Mouse (Mus musculus): ENCODE measurements around the gene Atrip. TPM values are rescaled to one million over a fixed set of nuclear protein-coding genes. Genes with fewer than 3 reads are reported as not detected.

Gene Atrip
- total RNA-seq, 4 experiments from 2014 or later, result 26.3 to 31.2 (median 28.3) TPM

- peak; percentile 82 to 88 for DNase-seq (ENCODE audit: low spot score in 2 of 2)
Measured at GRCm38 (mm10) chr9:109097831-109098230, 23.9 kb upstream of the Atrip start.

- DNase-seq (ENCODE audit: low spot score in 2 of 2), result no peak
Measured at GRCm38 (mm10) chr9:109097291-109097690, 23.4 kb upstream of the Atrip start.

- DNase-seq (ENCODE audit: low spot score in 2 of 2), result no peak
Measured at GRCm38 (mm10) chr9:109096856-109097255, 22.9 kb upstream of the Atrip start.

GRCm38 (mm10) chr9:109096251-109096661 lies 22.3 kb upstream of the Atrip start:
- no peak for DNase-seq (ENCODE audit: low spot score in 2 of 2)

- peak in 1 of 2 experiments; percentile 60 for DNase-seq (ENCODE audit: low spot score in 2 of 2)
Measured at GRCm38 (mm10) chr9:109095137-109095982, 21.4 kb upstream of the Atrip start, which contains the start of gene Plxnb1. Plxnb1 (plus strand) TSS chr9:109095389.

- no peak for DNase-seq (ENCODE audit: low spot score in 2 of 2)
Measured at GRCm38 (mm10) chr9:109094553-109095136, 20.7 kb upstream of the Atrip start.

- DNase-seq (ENCODE audit: low spot score in 2 of 2), result no peak
Measured at GRCm38 (mm10) chr9:109093786-109094552, 20.0 kb upstream of the Atrip start.

- no peak for DNase-seq (ENCODE audit: low spot score in 2 of 2)
Measured at GRCm38 (mm10) chr9:109092799-109093198, 18.9 kb upstream of the Atrip start.

- no peak for DNase-seq (ENCODE audit: low spot score in 2 of 2)
Measured at GRCm38 (mm10) chr9:109091802-109092201, 17.9 kb upstream of the Atrip start.

- no peak for DNase-seq (ENCODE audit: low spot score in 2 of 2)
Measured at GRCm38 (mm10) chr9:109090446-109090845, 16.5 kb upstream of the Atrip start.

- DNase-seq (ENCODE audit: low spot score in 2 of 2), result no peak
Measured at GRCm38 (mm10) chr9:109087987-109088386, 14.1 kb upstream of the Atrip start.

GRCm38 (mm10) chr9:109084922-109085321 lies 11.0 kb upstream of the Atrip start:
- no peak for DNase-seq (ENCODE audit: low spot score in 2 of 2)

GRCm38 (mm10) chr9:109082124-109082800 lies 8.3 kb upstream of the Atrip start, which contains the start of the genes Ccdc51 and Tma7:
Ccdc51 (plus strand) TSS chr9:109082493.
Tma7 (minus strand) TSS chr9:109082587.
- peak; percentile 87 to 88 for DNase-seq (ENCODE audit: low spot score in 2 of 2)

- no peak for DNase-seq (ENCODE audit: low spot score in 2 of 2)
Measured at GRCm38 (mm10) chr9:109081749-109082123, 7.8 kb upstream of the Atrip start.

- no peak for DNase-seq (ENCODE audit: low spot score in 2 of 2)
Measured at GRCm38 (mm10) chr9:109080516-109080915, 6.6 kb upstream of the Atrip start.

GRCm38 (mm10) chr9:109068095-109068735 lies 5.7 kb downstream of the Atrip start:
- DNase-seq (ENCODE audit: low spot score in 2 of 2), result no peak

GRCm38 (mm10) chr9:109060898-109061295 lies 13.0 kb downstream of the Atrip start:
- no peak for DNase-seq (ENCODE audit: low spot score in 2 of 2)

GRCm38 (mm10) chr9:109060184-109060897 lies 13.6 kb downstream of the Atrip start:
- DNase-seq (ENCODE audit: low spot score in 2 of 2), result no peak

GRCm38 (mm10) chr9:109059136-109059903 lies 14.6 kb downstream of the Atrip start, which contains the start of gene Trex1:
Trex1 (minus strand) TSS chr9:109059734.
- DNase-seq (ENCODE audit: low spot score in 2 of 2), result peak; percentile 88 to 94

Measured in layer of hippocampus, adult 8-10 months (tissue).